Mouse (Mus musculus) cerebellum, adult 2 months (tissue): ENCODE measurements at regions not wholly inside any gene's neighbourhood (a gene's known extent, or its start where the extent isn't known, plus 50 kb on each side); places are given as distances from the start of the nearest gene placed in this dataset.

Experiments used
- DNase-seq, 2 experiments: peaks; one replicate each; pipeline ENCODE4 v3.0.0; 2021
- H3K27ac ChIP-seq: fragments of 200-500 bp; 2 replicates; pipeline ENCODE4 v1.5.1; 2012; ENCODE audit warnings: low read length, control low read depth, inconsistent platforms; ENCODE audit not compliant: insufficient read depth
- H3K27me3 ChIP-seq: fragments of 200-500 bp; 2 replicates; pipeline ENCODE4 v1.6.1; 2012; ENCODE audit warnings: inconsistent platforms, mild to moderate bottlenecking, low read length, moderate library complexity; ENCODE audit not compliant: control insufficient read depth, insufficient read depth
- H3K4me1 ChIP-seq: fragments of 200-500 bp; 2 replicates; pipeline ENCODE4 v1.6.1; 2011; ENCODE audit warnings: low read length; ENCODE audit not compliant: control insufficient read depth, insufficient read depth
- H3K4me3 ChIP-seq: fragments of 200-500 bp; replicated peaks from 2 replicates; pipeline ENCODE3; 2011; ENCODE audit warnings: mild to moderate bottlenecking, low read depth, low read length, control low read depth; ENCODE audit not compliant: insufficient read depth
- CTCF ChIP-seq: fragments of 200-500 bp; IDR thresholded peaks from 2 replicates; pipeline ENCODE4 v1.5.1; 2011; ENCODE audit warnings: low read depth, mild to moderate bottlenecking, control low read depth, low read length, moderate library complexity, borderline replicate concordance; ENCODE audit not compliant: insufficient read depth
- POLR2A ChIP-seq: fragments of 200-500 bp; IDR thresholded peaks from 2 replicates; pipeline ENCODE4 v1.6.1; 2011; ENCODE audit warnings: low read length, control low read depth, borderline replicate concordance; ENCODE audit not compliant: insufficient read depth
- WGBS: fragments of 180-500 bp; shearing (Covaris S2); methylation state at CpG from one replicate; pipeline ENCODE4 v1.1.7; 2018; 5-methylcytosine and 5-hydroxymethylcytosine counted together

DNA sequence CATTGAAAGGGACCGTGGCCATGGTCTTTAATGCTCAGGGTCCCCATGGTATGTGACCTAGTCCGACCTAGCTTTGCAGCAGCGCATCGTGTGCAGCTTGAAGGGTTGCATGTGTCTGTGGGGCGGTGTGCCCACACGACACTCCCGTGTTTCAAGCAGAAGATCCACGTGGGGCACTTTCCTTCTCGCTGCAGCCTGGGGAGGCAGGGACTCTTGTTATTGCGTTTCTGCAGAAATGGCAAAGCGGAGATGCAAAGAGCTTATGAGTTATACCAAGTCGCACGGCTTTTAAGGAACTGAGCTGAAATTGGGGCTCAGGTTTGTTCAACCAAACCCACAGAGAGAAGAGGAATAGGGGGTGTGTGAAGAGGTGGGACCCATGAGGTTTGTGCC is 272.2 kb upstream of the 4930535I16Rik start:
- no peak overlapping the region for H3K4me3 ChIP-seq
- no peak overlapping the region for H3K27ac ChIP-seq
- TF ChIP-seq POLR2A: no peak
- no peak for TF ChIP-seq CTCF
- H3K4me1 ChIP-seq: no peaks in the 10 kb centered on the region
- 77% methylated on average over 13 of the region's 13 CpGs for WGBS
- DNase-seq: no peak
- no peaks in the 10 kb centered on the region; the same call in 1 of the 2 replicates for H3K27me3 ChIP-seq

DNA sequence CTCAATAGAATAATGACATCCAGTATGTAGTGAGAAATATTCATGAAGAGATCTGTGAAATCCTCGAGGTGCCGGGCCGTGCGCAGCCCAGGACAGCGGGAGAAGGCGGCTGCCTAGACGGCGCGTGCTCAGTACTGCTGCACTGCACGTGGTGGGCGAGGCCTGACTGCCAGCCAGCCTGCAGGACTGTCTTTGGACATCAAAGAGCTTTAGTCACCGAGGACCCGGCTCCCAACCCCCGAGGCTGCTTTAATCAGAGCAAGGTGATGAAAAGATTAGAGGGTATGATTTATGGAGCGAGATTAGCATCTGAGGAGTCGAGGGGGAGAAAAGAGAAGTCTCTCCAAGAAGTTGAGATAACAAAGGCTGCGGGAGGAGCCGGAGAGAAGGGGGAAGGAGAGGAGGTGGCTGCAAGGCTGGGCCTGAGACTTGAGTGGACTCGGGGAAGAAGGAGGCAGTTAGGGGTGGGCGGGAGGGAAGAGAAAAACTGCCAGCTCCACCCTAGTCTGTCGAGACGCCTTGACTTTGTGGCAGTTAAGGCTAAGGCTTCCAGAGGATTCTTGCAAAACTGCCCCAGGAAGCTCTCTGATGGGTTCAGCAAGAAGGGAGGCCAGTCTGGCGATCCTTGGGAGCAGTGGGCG is 271.6 kb upstream of the 4930535I16Rik start:
- no peak overlapping the region for H3K4me3 ChIP-seq
- H3K27ac ChIP-seq: no peak overlapping the region
- WGBS: 39% methylated on average over 24 of the region's 24 CpGs
- TF ChIP-seq POLR2A: no peak
- no peak for TF ChIP-seq CTCF
- H3K27me3 ChIP-seq: no peaks in the 10 kb centered on the region; the same call in 1 of the 2 replicates
- H3K4me1 ChIP-seq: no peaks in the 10 kb centered on the region
- DNase-seq: no peak

DNA sequence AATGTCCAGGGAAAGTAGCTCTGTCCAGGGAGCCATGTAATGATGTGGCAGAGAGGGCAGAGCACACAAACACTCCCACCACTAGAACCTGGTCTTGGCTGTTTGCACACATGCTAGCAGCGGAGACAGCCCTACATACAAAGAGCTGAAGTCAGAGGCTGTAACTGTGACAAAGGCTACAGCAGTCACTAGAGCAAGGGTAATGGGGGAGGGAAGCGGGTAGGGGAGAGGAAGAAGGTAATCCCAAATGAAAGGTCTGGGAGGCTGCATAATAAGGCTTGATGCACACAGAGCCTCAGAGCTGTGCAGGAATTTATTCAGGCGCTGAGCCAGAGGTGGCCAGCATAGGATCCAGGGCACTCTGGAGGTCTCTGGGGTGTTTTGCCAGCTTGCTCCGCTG is 269.3 kb upstream of the 4930535I16Rik start:
- H3K4me3 ChIP-seq: no peak overlapping the region
- 53% methylated on average over 4 of the region's 4 CpGs for WGBS
- H3K27me3 ChIP-seq: no peaks in the 10 kb centered on the region; the same call in 1 of the 2 replicates
- H3K27ac ChIP-seq: no peak overlapping the region
- no peak for TF ChIP-seq POLR2A
- no peak for TF ChIP-seq CTCF
- DNase-seq: no peak
- no peaks in the 10 kb centered on the region for H3K4me1 ChIP-seq

- Histone ChIP-seq H3K4me3 (no peak overlapping the region), H3K4me1 (no peaks in the 10 kb centered on the region; the same call in 1 of the 2 replicates), H3K27ac (no peak overlapping the region), H3K27me3 (no peaks in the 10 kb centered on the region; the same call in 1 of the 2 replicates)
- TF ChIP-seq POLR2A (no peak), CTCF (no peak)
- no peak for DNase-seq
- 81% methylated on average over 4 of the region's 4 CpGs for WGBS
Measured at GRCm38 (mm10) chr4:124181335-124181734, 263.5 kb upstream of the 4930535I16Rik start.

DNA sequence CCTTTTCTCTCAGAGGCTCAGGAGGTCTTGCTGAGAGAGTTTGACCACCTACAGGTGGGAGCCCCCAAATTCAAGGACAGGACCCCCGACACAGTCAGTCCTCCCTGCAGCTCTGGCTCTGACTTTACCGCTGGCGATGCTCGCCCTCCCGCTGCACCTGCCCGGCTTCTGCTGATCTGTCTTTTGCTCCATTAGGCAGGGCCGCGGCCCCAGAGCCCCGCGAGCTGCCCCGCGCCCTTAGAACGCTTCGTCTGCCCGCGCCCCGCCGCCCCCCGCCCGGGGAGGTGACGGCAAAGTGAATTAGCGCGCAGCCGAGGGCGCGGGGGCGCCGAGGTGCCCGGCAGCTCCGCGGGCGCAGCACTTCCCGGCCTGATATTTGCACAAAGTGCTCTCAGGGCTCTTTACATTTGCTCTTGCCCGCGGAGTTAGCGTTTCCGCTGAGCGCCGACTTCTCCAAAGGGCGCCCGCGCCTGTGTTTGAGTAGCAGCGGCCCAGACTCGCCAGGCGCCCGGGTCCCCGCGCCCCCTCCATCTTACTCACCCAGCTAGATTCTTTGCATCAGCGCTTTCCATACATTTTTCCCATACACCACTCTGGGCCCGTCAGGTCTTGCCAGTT is 260.7 kb upstream of the 4930535I16Rik start:
- Histone ChIP-seq H3K4me3 (no peak overlapping the region), H3K27me3 (no peaks in the 10 kb centered on the region; the same call in 1 of the 2 replicates), H3K4me1 (no peaks in the 10 kb centered on the region; the same call in 1 of the 2 replicates), H3K27ac (no peak overlapping the region)
- no peak for DNase-seq
- no peak for TF ChIP-seq POLR2A
- no peak for TF ChIP-seq CTCF
- 2% methylated on average over 50 of the region's 50 CpGs for WGBS

DNA sequence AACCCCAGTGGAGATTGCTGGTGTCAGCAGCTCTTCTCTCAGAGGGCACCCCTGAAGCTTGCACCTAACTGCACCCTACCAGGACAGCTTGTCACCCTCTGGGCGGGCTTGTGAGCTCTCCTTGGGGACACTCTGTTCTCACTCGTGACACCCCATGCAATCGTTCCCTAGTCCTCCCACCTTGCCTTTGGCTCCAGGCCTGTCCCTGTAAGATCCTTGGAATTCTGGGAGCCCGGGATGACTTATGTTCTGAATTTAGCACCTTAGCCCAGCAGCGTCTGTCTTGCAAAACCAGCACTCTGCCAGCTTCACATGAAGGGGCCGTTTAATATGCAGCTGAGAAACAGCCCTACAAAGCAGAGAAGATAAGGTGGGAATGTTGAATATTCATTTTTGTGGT is 257.7 kb upstream of the 4930535I16Rik start:
- 50% methylated on average over 6 of the region's 6 CpGs for WGBS
- H3K27me3 ChIP-seq: no peaks in the 10 kb centered on the region; the same call in 1 of the 2 replicates
- no peak overlapping the region for H3K27ac ChIP-seq
- no peaks in the 10 kb centered on the region; the same call in 1 of the 2 replicates for H3K4me1 ChIP-seq
- DNase-seq: no peak
- H3K4me3 ChIP-seq: no peak overlapping the region
- TF ChIP-seq POLR2A (no peak), CTCF (no peak)

DNA sequence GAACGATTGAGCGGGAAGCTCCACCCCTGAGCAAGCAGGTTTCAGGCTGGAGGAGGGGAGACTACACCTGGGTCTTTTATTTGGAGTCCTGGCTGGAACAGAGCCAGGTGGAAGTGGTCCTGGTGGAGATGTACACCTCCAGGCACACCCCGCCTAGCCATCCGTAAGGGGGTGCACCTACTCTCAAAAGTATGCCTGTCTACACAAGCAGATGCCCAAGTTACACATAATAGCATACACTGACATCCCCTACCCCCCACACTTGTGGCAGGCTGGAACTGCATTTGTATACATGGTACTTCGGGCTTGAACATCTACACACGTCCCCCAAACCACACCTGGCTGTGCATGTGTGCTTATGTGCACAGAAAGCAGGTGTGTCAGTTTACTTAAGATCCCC is 236.8 kb upstream of the 4930535I16Rik start:
- Histone ChIP-seq H3K4me3 (no peak overlapping the region), H3K27ac (no peak overlapping the region), H3K4me1 (no peaks in the 10 kb centered on the region; the same call in 1 of the 2 replicates), H3K27me3 (no peaks in the 10 kb centered on the region)
- TF ChIP-seq CTCF: no peak
- no peak for TF ChIP-seq POLR2A
- no peak for DNase-seq
- 91% methylated on average over 6 of the region's 6 CpGs for WGBS

GRCm38 (mm10) chr4:124149771-124150451 is 232.1 kb upstream of the 4930535I16Rik start:
- DNase-seq: no peak
- 11% methylated on average over 16 of the region's 16 CpGs for WGBS

More at GRCm38 (mm10) chr4:124149771-124150451, 232.1 kb upstream of the 4930535I16Rik start:
- no peak overlapping the region for H3K27ac ChIP-seq
- TF ChIP-seq CTCF: no peak
- TF ChIP-seq POLR2A: no peak
- H3K4me3 ChIP-seq: no peak overlapping the region
- H3K4me1 ChIP-seq: no peaks in the 10 kb centered on the region; the same call in 1 of the 2 replicates
- no peaks in the 10 kb centered on the region for H3K27me3 ChIP-seq
